Mouse (Mus musculus) layer of hippocampus, adult 8-10 months (tissue): ENCODE data around the gene Agap1. TPM values are rescaled to one million over a fixed set of nuclear protein-coding genes. Genes with fewer than 3 reads are reported as not detected.
"Not testable (repeated sequence)": the region's sequence is repeated elsewhere in the genome, so short reads cannot be mapped to it uniquely, and the experiment has no call there.

Experiments
- DNase-seq, 2 experiments: peaks; one replicate each; pipeline ENCODE4 v3.0.0; 2022; ENCODE audit warnings: low spot score in 2 of 2
- total RNA-seq, 4 experiments: library from RNA; stranded (reverse); gene quantifications; 2 replicates each; pipeline ENCODE4 v1.2.4; 2022

The Agap1 gene
- total RNA-seq, 4 experiments from 2014 or later, result 235 to 308 (median 283) TPM

GRCm38 (mm10) chr1:89501346-89501745 lies 46.7 kb downstream of the Agap1 start:
- DNase-seq, result no peak

GRCm38 (mm10) chr1:89501891-89502290 lies 47.3 kb downstream of the Agap1 start:
- DNase-seq, result not testable (repeated sequence)

- DNase-seq, result no peak
Observed at GRCm38 (mm10) chr1:89509196-89509595, 54.6 kb downstream of the Agap1 start.

GRCm38 (mm10) chr1:89509763-89510340 lies 55.2 kb downstream of the Agap1 start:
- DNase-seq, result no peak

- no peak for DNase-seq
Observed at GRCm38 (mm10) chr1:89510731-89511130, 56.1 kb downstream of the Agap1 start.

- DNase-seq, result no peak
Observed at GRCm38 (mm10) chr1:89513616-89514283, 59.1 kb downstream of the Agap1 start.

GRCm38 (mm10) chr1:89515808-89516560 lies 61.4 kb downstream of the Agap1 start:
- DNase-seq, result no peak

- no peak for DNase-seq
Observed at GRCm38 (mm10) chr1:89517817-89518216, 63.2 kb downstream of the Agap1 start.

- DNase-seq, result no peak
Observed at GRCm38 (mm10) chr1:89519914-89520643, 65.5 kb downstream of the Agap1 start.

GRCm38 (mm10) chr1:89521406-89521805 lies 66.8 kb downstream of the Agap1 start:
- no peak for DNase-seq

- no peak for DNase-seq
Observed at GRCm38 (mm10) chr1:89521935-89522535, 67.4 kb downstream of the Agap1 start.

GRCm38 (mm10) chr1:89524369-89524768 lies 69.8 kb downstream of the Agap1 start:
- peak; percentile 77 to 93 for DNase-seq

GRCm38 (mm10) chr1:89524998-89525397 lies 70.4 kb downstream of the Agap1 start:
- no peak for DNase-seq

GRCm38 (mm10) chr1:89525825-89526224 lies 71.2 kb downstream of the Agap1 start:
- peak; percentile 44 to 47 for DNase-seq

- no peak for DNase-seq
Observed at GRCm38 (mm10) chr1:89528671-89529276, 74.2 kb downstream of the Agap1 start.

- DNase-seq, result no peak
Observed at GRCm38 (mm10) chr1:89533702-89534101, 79.1 kb downstream of the Agap1 start.

- DNase-seq, result no peak
Observed at GRCm38 (mm10) chr1:89535206-89535605, 80.6 kb downstream of the Agap1 start.

- no peak for DNase-seq
Observed at GRCm38 (mm10) chr1:89538163-89538946, 83.7 kb downstream of the Agap1 start.

- DNase-seq, result no peak
Observed at GRCm38 (mm10) chr1:89539127-89539526, 84.5 kb downstream of the Agap1 start.

GRCm38 (mm10) chr1:89541151-89541550 lies 86.5 kb downstream of the Agap1 start:
- DNase-seq, result no peak
